Mouse (Mus musculus): ENCODE data around the gene Daglb.

The Daglb gene

DNA sequence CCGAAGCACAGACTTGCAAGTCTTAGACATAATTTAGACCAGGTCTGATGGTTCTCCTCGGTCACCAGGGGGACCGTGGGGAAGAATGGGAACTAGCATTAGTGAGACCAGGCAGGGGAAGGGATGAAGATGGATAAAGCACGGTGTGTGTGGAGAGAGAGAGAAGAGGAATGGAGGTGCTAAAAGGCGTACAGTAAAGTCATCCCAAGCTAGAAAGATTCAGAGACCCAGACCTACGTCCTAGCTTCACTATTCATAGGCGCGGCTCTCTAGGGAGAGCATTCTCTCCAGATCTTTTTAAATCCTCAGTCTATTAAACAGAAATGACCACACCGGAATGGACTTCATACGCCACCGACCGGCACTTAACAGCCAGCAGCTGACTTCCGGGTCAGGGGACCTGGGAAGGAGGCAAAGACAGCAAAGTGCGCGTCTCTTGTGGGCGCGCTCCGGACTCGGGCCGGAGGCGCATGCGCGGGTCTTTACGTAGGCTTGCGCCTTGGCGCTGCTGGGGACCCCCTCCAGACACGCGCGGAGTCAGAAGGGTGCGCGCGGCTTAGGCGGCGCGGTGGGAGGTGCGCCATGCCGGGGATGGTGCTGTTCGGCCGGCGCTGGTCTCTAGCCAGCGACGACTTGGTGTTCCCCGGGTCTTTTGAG lies at the start of gene Daglb:
Daglb (plus strand) TSS at position 485 of the 657 bp plus-strand sequence.
- in situ Hi-C loops (cut with MboI; ENCODE audit: unreplicated experiment in 2 of 2), result no loop called here

DNA sequence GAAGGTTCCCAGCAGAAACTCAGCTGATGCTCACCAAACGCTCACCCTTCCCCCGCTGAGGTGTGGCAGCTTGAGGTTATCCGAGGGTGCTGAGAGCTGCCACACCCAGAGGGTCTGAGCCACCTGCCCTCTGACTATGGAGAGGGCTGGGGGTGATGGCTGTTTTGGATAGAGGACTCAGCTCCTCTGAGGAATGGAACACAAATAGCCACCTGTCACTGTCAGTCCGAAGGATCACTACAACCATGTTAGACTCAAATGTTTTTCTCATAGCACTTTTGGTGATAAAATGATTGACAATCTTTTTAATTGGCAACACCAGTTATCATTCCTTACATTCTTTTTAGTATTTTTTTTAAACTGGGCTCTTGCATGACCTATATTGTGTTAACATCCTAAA lies 42.9 kb upstream of the Daglb start:
- in situ Hi-C loops (cut with MboI; ENCODE audit: unreplicated experiment in 2 of 2), result loop anchor here (5.0 kb wide), 1 partner anchor 89 kb away; no protein-coding TSS in a partner anchor

DNA sequence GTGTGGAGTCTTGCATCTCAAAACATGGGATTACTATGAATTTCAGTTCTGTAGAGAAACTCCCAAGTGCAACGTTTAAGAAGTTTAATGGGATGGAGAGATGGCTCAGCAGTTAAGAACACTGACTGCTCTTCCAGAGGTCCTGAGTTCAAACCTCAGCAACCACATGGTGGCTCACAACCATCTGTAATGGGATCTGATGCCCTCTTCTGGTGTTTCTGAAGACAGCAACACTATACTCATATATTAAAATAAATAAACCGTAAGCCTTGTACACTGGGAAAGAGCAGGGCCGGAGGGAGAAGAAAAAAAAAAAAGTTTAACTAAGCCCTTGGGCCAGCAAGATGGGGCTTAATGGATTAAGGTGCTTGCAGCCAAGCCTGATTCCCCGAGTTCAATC lies 41.4 kb upstream of the Daglb start:
- in situ Hi-C loops (cut with MboI; ENCODE audit: unreplicated experiment in 2 of 2), result loop anchor here (5.0 kb wide), 1 partner anchor 91 kb away; no protein-coding TSS in a partner anchor

DNA sequence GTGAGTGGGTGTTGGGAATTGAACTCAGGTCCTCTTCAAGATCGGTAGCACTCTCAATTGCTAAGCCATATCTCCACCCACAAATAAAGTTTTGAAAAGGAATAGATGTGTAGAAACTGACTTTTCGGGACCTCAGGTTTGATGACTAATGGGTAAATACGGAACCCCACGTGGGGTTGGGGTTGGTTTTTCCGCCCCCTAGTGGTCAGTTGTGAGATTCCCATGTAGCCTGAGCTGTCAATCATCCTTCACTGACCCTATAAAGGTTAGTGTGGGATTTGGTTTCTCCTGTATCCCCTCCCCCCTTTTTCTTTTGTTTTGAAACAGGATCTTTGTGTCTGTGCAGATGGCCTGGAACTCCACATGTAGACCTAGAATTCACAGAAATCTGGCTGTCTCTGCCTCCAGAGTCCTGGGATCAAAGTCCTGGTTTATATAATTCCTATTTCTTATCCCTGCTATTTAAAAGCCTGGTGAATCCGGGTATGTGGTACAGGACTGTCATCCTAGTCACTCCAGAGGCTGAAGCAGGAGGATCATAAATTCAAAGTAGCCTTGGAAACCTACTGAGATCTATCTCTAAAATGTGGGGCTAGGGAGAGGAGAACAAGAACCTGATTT lies 40.4 kb upstream of the Daglb start:
- in situ Hi-C loops (cut with MboI; ENCODE audit: unreplicated experiment in 2 of 2), result loop anchor here (5.0 kb wide), 1 partner anchor 92 kb away; no protein-coding TSS in a partner anchor

DNA sequence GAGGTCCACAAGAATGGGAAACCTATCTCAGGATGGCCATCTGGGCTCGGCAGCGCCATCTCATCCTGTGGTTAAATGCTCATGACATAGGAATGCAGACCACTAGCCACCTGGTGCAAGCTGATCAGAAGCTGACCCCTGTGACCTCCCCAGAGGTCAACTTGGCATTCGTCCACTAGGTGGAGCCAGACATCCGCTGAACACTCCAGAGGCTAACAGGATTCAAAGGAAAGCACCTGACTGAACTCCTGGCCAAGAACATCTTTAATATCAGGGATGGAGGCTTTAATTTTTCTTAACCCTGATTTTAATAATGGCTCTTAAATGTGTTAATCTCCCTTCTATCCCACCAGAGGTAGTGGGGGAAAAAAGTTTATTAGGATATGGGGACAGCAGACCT lies 30.0 kb upstream of the Daglb start:
- in situ Hi-C loops (cut with MboI; ENCODE audit: unreplicated experiment in 2 of 2), result loop anchor here (5.0 to 10.0 kb wide), 4 partner anchors 278 to 1300 kb away; no protein-coding TSS in a partner anchor

DNA sequence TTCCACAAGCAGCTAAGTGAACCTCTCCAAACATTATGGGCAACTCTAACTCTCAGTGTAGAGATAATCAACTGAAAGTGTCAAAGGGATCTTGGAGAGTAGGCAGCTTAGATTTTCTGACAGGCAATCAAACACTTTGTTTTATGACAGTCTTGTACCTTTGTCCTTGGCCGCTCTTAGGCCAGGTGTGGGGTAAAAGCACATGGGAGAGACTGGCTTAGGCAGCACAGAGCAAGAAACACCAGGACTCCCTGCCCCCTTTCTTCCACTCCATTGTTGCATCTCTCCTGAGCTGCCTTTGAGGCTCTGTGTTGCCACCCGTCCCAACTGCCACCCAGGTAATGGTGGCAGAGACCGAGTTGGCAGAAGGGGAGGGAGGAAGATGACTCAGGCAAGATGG lies 23.1 kb upstream of the Daglb start:
- in situ Hi-C loops (cut with MboI; ENCODE audit: unreplicated experiment in 2 of 2), result no loop called here

DNA sequence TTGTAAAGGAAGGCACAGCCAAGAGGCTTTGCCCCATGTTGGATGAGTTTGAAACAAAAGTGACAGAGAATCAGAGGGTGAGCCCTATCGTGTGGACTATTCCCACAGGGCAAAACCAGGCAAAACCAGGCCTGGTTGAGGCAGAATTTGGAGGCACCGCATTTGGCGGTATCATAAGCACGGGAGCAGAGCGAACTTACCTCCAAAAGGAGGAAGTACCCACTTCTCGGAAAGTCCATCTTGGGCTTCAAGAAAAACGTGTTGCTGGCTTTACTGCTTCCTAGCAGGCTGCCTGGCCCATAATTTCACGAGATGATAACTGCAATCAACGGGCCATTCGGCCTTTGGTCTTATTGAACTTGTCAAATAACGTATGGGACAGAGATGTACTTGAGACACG lies 22.6 kb upstream of the Daglb start:
- in situ Hi-C loops (cut with MboI; ENCODE audit: unreplicated experiment in 2 of 2), result no loop called here

DNA sequence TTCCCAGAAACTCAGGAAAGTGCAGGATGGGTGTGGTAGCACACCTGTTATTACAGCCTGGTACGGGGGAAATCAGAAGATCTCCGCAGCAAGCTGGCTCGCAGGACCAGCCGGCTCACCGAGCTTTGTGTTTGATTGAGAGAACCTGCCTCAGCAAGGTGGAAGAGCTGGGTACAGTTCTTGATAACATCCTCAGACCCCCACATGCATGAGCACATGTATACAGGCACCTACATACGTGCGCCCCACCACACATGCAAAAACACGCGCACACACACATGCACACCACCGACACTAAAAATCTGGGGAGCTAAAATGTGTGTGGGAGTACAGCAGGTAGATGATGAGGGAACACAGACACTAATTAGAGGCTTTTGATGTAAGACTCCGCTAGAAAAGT lies 713 bp upstream of the Daglb start:
- in situ Hi-C loops (cut with MboI; ENCODE audit: unreplicated experiment in 2 of 2), result no loop called here

DNA sequence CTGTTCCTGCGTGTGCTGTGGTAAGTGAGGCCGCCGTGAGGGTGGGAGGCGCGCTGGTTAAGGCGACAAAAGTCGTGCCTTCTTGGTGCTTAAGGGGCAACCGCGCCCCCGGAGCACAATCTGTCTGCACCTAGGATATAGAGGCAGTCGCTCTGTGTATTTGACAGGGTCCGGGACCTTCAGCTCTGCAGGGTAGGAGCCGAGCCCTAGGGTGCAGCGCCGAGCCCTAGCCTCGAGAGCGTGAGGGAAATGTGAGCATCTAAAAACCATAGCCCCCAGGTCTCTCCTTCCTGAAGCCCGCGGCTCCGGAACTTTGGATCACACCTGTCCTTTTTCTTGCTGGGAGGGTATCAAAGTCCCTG lies 354 bp downstream of the Daglb start:
- in situ Hi-C loops (cut with MboI; ENCODE audit: unreplicated experiment in 2 of 2), result no loop called here

DNA sequence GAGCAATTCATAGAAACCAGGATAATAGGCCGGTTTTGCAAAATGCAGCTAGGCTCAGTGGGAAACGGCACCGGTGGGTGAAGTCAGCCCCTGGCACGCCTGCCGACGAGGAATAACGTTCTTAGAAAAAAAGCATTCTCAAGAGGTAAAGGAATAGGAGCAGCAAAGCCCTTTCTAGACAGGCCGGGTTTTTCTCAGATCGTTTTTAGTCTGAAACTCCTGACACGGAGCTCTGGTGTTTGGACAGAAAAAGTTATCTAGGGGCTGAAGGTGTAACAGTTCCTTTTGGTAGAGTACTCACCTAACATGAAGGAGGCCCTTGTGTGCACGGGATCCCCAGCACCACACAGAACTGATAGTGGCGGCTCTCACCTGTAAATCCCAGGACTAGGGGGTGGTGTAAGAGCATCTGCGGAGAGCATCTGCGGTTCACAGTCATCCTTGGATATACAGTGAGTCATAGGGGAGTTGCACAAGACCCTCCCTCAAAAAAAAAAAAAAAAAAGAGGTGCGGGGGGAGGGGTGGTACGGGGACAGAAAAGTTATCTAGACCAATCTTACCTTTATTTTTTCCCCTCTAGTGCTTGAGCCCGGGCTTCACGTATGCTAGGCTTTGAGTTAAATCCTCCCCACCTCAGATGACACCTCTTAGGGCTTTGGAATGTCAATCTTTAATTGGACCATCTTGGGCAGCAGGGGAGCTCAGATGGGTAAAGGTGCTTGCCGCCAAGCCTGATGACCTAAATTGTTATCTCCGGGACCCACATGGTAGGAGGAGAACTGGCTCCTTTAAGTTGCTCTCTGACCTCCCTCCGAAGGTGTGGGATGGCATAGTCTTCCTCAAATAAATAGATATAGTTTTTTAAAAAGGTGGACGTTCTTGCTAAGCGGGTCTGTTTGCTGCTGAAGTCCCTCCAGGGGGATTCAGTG lies 1.0 kb downstream of the Daglb start:
- in situ Hi-C loops (cut with MboI; ENCODE audit: unreplicated experiment in 2 of 2), result no loop called here

DNA sequence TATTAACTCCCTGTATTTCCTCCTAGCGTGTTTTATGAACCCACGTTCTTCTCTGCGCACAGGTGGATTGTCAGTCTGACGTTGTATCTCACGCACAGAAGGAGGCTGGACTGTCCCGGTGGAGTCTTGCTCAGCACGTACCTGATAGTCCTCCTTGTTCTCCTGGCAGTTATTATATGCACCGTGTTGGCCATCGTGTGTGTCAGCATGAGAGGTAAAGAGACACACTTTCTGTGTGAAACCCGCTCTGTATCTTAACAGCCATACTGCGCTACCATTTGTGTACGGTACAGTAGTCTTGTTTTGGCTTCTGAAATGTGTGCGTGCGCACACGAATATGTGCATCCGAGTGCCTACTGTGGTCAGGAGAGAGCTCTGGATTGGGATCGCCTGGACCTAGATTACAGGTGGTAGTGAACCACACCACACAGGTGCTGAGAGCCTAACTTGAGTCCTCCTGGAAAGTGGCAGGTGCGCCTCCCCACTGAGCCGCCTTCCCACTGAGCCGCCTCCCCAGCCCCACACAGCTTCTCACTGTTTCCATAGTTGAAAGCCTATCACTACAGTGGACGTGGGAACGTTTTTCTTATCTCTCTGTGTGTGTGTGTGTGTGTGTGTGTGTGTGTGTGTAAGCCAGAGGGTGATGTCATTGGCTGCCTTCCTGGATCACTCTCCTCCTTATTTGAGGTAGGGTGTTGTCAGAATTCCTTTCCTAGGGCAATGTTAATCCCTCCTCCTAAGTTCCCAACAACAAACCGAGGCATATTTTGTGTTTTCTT lies 2.7 kb downstream of the Daglb start:
- in situ Hi-C loops (cut with MboI; ENCODE audit: unreplicated experiment in 2 of 2), result no loop called here

DNA sequence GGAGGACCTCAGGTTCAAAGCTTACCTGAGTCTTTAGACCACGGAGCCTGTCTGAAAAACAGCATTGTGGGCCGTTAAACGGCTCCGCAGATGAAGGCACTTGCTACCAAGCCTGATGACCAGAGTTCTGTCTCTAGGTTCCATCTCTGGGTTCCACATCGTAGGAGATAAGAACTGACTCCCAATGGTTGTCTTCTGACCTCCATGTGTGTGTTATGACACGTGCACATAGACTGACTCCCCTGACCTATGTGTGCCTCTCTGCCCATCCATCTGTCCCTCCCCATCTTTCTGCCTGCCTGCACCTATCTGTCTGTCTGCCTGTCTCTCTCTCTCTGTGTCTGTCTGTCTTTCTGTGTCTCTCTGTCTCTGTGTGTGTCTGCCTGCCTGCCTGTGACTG lies 3.5 kb downstream of the Daglb start:
- in situ Hi-C loops (cut with MboI; ENCODE audit: unreplicated experiment in 2 of 2), result no loop called here

DNA sequence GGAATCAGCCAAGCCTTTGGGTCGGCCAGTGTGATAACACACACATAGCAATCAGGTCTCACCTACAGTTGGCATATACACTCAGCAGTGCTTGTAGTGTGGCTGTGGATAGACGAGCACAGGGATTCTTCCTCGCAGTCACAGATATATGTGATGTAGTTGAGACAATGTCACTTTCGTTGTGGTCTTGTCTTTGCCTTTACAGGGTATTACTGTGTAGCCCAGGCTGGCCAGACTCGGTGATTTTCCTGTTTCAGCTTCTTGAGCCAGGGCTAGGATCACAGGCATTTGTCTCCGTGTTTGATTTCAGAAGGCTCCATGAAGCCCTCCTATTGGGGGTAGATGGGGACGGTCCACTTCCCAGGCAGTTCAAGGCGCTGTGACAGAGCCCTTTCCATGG lies 5.2 kb downstream of the Daglb start:
- in situ Hi-C loops (cut with MboI; ENCODE audit: unreplicated experiment in 2 of 2), result no loop called here

DNA sequence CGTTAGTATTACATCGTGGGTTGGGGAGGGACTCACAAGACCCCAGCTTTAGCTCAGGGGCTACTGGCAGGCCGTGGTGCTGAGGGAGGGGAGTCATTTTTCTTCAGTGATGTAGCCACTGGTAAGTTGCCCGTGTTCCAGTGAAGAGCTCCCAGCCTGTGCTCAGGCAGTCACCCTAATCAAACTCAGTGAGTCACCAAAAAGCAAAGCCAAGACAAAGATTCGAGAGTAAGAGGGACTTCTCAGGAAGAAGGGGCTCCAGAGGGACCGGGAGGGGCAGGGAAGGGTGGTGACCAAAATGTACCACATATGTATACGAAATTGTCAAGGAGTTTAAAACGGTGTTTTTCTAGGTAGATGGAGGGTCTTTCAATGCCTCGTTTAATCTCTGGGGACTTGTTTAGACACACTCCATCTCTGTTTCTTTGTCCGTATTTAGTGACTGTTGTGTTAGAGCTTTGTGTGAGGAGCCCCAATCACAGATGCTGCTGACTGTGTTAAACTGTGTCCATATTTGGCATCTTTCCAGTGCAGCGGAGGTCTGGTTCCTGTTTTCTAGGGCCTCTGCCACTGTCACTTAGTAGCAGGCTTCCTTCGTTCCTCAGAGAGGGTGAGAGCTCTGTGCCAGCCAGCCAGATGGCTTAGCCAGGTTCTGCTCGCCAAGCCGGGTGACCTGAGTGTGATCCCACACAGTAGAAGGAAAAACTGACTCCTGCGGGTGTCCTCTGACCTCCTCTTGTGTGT lies 6.2 kb downstream of the Daglb start:
- in situ Hi-C loops (cut with MboI; ENCODE audit: unreplicated experiment in 2 of 2), result no loop called here

DNA sequence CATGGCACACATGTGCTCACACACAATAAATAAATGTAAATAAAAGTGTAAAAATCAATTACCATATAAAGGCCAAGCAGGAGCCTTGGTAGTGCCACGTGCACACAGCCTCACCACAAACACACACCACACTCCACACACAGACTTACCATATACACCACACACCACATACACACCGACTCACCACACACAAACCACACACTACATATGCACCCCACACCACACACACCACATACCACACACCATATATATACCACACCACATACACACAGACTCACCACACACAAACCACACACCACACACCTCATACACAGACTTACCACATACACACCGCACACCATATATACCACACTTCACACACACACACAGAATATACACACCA lies 6.8 kb downstream of the Daglb start:
- in situ Hi-C loops (cut with MboI; ENCODE audit: unreplicated experiment in 2 of 2), result no loop called here

DNA sequence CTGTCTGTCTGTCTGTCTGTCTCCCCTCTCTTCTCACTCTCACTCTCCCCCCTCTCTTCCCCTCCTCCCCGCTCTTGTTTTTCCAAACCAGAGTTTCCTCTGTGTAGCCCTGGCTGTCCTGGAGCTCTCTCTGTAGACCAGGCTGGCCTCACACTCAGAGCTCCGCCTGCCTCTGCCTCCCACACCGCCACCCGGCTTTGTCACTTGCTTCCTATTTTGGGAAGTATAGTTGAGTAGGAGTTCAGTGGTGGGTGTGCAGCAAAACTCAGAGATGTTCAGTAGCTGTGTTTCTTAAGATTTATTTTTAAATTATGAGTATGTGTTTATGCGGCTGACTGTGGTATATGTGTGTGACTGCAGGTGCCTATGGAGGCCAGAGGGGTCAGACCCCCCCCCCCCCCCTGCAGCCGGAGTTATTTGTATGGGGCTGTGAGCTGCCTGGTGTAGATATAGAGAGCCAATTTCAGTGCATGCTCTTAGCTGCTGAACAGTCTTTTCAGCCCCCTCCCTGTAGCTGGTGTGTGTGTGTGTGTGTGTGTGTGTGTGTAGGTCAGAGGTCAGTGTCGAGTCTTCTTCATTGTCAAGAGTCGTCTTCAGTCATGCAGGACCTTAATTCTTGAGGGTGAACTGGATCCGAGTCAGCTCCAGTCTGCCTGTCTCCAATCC lies 7.7 kb downstream of the Daglb start:
- in situ Hi-C loops (cut with MboI; ENCODE audit: unreplicated experiment in 2 of 2), result no loop called here

DNA sequence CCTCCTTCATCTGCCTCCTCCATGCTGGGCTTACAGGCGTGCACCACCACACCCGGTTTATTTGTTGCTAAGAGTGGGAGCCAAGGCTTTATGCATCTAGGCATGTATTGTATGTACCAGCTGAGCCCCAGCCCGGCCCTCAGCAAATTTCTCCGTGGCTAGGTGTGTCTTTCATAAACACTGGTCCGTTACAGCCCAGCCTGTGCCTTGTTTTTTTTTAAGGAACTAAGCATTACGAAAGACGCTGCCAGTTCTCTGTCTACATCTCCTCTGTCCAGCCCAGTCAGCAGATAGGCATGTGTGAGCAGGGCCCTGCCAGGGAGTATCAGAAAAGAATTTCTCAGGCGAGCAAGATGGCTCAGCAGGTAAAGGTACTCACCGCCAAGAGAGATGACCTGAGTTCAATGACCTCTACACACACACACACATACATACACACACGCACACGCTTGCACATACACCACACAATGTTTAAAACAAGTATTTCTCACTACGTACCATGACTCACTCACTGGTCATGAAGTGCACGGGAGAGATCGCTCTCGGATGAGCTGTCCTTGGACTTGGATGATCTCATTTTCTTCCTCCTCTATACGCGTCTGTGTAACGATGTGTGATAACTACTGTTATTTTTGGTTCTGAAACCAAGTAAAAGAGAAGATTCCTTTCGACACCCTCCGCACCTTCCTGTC lies 10.9 kb downstream of the Daglb start:
- in situ Hi-C loops (cut with MboI; ENCODE audit: unreplicated experiment in 2 of 2), result no loop called here

DNA sequence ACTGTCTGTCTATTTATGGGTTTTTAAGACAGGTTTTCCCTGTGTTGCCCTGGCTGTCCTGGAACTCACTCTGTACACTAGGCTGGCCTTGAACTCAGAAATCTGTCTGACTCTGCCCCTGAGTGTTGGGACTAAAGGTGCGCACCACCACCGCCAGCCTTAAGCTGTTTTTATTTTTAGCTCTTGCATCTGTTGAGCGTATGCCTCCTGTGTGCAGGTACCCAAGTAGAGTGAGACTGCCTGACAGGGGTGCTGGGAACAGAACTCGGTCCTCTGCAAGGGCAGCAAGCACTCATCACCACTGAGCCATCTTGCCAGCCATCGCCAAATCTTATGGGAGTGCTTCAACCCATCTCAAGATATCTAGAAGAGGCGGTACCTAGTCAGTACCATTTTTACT lies 11.6 kb downstream of the Daglb start:
- in situ Hi-C loops (cut with MboI; ENCODE audit: unreplicated experiment in 2 of 2), result no loop called here

DNA sequence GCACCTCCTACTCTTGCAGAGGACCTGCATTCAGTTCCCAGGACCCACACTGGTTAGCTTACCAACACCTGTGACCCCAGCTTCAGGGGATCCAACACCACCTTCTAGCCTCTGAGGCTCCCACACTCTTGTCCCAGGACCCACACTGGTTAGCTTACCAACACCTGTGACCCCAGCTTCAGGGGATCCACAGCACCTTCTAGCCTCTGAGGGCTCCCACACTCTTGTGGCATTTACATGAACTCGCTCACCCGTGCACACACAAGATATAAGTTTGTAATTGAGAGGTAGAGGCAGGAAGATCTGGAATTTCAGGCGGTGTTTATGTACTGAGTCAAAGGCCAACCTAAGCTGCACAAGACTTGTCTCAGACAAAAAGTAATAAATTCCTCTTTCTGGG lies 13.5 kb downstream of the Daglb start:
- in situ Hi-C loops (cut with MboI; ENCODE audit: unreplicated experiment in 2 of 2), result no loop called here
